Mouse (Mus musculus) adrenal gland, adult 2 months (tissue): ENCODE measurements around the gene Magi2. TPM values are rescaled to one million over a fixed set of nuclear protein-coding genes. Genes with fewer than 3 reads are reported as not detected.

Source experiments
- DNase-seq: peaks from one replicate; pipeline ENCODE4 v3.0.0; 2021
- polyA plus RNA-seq: library from polyadenylated mRNA; depleted of rRNA; stranded (reverse); fragments of >200 nt; gene quantifications from 2 replicates; pipeline ENCODE4 v1.2.3, GENCODE M21; 2012
- total RNA-seq, 2 experiments: library from RNA; stranded (reverse); gene quantifications; 2 replicates each; pipeline ENCODE4 v1.2.3; 2021

The Magi2 gene
- total and polyA plus RNA-seq, 3 experiments = 4.5 to 7.3 (median 6.7) TPM

DNA sequence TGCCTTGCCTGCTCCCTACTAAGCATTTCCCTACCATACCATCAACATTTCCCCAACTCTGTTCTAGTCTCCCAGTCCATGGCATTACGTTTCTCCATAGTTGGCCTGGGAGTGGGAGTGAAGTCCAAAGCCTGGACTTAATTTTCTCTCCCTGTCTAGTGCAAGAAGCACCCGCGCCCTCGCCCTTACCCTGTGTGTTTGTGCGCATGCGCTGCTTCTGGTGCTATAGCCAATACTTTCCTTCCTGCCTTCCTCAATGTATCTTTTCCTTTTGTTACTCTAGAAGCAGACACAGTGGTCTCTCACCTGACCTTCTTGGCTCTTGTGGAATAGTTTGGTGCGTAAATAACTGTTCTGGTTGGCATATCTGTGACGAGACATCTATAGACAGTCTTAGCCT, 1440.8 kb downstream of the Magi2 start:
- DNase-seq = no peak

DNA sequence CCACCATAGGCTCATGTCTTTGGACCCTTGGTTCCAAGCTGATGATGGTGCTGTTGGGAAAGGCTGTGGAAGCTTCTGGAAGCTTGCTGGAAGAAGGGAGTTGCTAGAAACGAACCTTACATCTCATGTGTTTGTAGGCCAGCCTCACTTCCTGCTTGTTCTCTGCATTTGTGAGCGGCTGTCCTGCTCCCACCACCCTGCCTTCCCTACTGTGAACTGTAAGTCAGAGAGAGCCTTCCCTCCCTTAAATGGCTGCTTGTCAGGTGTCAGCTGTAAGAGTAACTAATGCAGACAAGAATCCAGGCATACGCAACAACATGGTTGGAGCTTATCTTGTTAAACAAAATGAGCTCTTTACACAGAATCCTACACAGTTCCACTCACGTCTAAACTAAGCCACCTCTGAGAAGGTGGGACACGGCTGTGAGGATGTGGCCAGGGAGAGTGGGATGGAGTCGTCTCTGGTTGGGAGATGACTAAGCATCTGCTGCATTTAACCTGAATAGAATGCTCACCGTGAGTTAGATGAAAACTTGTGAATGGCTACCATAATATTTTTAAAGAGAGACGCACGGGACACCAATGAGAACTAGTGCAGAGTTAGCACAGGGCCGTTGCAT, 1442.0 kb downstream of the Magi2 start:
- DNase-seq = no peak

DNA sequence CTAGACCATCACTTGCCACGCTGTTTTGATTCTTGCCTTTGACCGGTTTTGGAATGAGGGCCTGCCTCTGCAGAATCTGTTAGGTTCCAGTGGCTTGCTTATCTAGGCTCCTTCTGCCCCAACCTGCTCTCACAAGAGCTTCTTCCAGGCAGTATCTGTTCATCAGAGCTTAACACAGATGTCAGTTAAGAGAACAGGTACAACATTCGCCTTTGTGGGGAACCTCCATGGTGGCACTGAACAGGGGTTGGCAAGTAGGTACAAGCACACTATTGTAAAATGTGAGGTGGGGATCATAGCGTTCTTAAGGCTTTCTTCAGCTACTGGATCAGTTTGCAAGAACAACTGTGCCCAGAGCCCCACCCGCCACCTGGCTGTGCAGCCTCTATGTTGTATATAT, 1442.6 kb downstream of the Magi2 start:
- no peak for DNase-seq

GRCm38 (mm10) chr5:20671826-20672225, 1445.0 kb downstream of the Magi2 start:
- no peak for DNase-seq

- DNase-seq = no peak
Observed at GRCm38 (mm10) chr5:20674523-20674922, 1447.7 kb downstream of the Magi2 start.

DNA sequence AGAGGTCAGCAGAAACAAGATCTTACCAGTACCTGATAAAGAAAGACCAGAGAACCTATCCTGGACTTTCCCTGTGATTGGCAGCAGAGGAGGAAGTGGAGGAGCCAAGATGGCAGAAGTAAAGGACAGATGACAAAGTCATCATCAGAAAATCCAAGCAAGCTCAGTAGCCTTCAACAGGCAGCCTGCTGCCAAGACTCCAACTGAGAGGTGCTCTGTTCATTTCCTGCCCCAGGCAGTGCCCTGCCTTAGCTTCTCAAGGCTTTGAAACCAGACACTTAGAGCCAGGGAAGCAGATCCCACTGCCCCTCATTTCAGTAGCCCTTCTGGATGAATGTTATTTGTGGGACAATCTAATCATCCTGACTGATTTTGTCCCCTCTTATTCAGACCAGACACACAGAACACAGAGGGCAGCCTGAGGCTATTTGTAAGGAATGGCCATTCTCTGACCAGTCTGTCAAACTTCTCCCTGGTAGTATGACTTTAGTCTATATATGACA, 1448.4 kb downstream of the Magi2 start:
- DNase-seq = no peak

- DNase-seq = peak; percentile 48
Observed at GRCm38 (mm10) chr5:20676193-20676871, 1449.5 kb downstream of the Magi2 start.

- no peak for DNase-seq
Observed at GRCm38 (mm10) chr5:20677246-20677645, 1450.4 kb downstream of the Magi2 start.

- no peak for DNase-seq
Observed at GRCm38 (mm10) chr5:20678573-20678972, 1451.7 kb downstream of the Magi2 start.

DNA sequence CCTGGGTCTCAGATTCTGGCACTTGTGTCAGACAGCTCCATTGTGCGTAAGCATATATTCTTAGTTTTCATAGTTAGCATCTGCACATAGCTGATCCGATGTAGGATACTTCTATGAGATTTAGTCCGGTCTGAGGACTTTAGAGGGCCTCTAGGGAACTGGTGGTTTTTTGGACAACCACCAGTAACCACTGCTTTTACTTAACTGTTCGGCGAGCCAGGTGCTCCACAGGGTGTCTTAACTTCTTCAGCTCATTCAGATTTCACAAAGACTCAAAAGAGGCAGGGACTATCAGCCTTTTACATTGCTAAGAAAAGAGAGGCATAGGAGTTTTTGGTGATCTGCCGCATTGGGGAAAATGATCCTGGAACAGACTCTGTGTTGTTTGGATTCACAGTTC, 1453.1 kb downstream of the Magi2 start:
- DNase-seq = no peak

DNA sequence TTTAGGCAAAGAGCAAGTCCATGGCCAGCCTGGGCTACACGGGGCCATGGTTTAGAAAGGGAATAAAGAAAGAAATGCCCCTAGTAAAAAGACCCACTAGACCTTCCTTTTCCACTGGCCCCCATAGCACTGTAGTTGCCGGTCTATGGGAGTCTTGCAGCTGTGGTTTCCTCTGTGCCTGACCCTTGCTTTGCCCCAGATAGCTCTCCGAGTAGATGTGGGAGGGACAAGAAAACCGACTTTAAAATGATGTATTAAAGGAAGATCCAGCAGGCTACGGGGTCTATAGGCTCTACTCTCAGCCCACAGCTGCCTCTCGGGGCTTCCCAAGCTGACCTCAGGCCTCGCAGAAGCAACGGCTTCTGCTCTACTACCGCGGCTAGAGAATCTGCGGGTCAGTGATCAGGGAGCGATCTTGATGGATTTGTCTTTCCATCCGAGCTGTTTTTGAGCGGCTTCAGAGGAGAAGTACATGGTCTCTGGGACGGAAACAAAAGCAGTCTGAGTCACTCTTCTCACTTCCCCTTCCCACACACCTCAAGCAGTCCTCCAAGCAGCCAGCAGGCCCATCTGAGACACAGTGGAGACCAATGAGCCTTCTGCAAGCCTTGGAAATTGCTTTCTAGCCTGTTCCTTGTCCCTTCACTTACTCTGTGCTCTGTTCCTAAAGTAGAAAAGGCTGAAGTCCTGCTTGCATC, 1454.1 kb downstream of the Magi2 start:
- no peak for DNase-seq

GRCm38 (mm10) chr5:20681660-20682059, 1454.8 kb downstream of the Magi2 start:
- DNase-seq = no peak

GRCm38 (mm10) chr5:20682208-20682607, 1455.4 kb downstream of the Magi2 start:
- no peak for DNase-seq

GRCm38 (mm10) chr5:20684112-20684511, 1457.3 kb downstream of the Magi2 start:
- no peak for DNase-seq

DNA sequence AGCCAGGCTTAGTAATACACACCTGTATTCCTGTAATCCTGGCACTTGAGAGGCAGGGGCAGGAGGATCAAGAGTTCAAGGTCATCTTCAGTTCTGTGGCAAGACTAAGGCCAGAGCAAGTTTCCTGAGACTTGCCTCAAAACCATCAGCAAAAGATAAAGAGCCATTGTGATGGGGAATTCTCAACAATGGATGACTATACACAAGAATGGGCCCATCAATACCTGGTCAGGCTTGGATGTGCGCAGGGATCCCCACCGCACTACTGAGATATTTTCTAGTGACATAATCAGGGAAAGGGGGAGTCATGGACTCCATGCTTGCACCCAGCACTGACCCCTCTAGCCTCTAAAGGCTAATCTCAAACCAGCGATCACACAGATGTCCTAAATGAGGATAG, 1465.4 kb downstream of the Magi2 start:
- DNase-seq = no peak

- no peak for DNase-seq
Observed at GRCm38 (mm10) chr5:20699116-20699515, 1472.3 kb downstream of the Magi2 start.

- peak; percentile 94 for DNase-seq
Observed at GRCm38 (mm10) chr5:20701483-20702421, 1474.9 kb downstream of the Magi2 start.

DNA sequence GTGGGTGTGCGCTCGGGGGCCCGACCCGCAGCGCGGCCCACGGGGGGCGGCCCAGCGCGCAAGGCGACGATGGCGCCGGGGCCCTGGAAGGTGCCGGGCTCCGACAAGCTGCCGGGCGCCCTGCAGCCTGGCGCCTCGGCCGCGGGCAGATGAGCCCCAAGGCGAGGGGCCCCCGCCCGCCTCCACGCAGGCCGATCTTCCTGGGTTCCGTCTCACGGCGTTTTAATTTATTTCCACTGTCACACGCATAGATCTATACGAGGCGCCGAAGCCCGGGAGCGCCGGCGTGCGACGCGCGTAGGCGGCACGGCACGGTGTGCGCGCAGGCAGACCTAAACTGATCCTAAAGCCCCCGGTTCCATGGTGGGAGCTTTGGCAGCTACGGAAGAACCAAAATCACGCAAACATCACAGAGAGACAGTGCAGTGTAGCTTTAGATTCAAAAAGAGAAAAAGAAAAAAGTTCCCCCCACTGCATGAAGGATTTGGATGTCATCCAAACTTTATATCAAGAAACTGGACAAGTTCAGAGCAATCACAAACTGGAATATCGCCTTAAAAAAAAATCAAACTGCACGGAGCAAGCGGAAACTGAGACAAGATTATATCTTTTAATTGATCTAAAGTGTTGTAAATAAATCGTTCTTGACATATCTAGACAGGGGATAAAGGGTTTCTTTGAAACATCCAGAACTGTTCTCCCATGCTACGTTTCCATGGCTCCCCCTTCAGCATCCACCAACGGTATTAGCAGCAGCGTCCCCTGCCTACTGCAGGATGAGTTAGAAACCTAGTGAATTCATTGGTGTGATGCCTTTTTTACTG, 1475.9 kb downstream of the Magi2 start:
- DNase-seq = peak; percentile 26

DNA sequence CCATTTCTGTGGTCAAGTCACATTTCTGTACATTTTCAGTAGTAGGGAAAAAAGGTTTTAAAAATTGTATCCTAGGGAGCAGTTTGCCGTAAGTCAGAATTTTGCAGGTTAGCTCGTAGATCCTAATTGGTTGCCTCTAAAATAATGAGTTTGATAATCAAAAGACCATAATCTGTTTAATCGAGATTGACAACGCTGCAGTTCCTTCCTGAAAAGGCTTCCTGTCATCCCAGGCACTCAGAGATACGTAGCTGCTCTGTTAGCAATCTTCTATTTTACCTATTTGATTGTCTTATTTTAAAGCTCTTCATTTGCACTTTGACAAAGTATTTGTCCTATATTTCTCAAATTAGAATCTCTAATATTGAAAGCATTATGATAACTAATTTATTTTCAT, 1476.5 kb downstream of the Magi2 start:
- DNase-seq = no peak

GRCm38 (mm10) chr5:20703971-20704575, 1477.2 kb downstream of the Magi2 start:
- DNase-seq = no peak

DNA sequence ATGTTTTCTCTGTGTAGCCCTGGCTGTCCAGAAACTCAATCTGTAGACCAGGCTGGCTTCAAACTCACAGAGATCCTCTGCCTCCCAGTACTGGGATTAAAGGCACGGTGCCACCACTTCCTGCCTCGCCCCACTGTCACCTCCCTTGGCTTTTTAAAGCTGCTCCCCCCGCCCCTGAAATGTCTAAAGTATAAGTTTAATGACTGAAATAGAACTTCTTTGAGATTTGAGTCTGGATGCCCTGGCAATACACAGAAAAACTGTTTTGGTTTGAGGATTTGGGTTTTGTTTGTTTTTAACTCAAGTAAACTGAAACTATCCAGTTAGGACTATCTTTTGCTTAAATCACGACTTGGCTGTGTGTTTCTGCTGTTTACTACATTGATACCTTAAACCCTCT, 1478.0 kb downstream of the Magi2 start:
- no peak for DNase-seq
